Mouse (Mus musculus): ENCODE measurements around the gene Spag6l. TPM values are rescaled to one million over a fixed set of nuclear protein-coding genes. Genes with fewer than 3 reads are reported as not detected.

Spag6l gene
- not detected in 2 replicates for polyA plus RNA-seq (2015; fragmentation: Nextera tagmentation; extraction: Ambion mirVana)

DNA sequence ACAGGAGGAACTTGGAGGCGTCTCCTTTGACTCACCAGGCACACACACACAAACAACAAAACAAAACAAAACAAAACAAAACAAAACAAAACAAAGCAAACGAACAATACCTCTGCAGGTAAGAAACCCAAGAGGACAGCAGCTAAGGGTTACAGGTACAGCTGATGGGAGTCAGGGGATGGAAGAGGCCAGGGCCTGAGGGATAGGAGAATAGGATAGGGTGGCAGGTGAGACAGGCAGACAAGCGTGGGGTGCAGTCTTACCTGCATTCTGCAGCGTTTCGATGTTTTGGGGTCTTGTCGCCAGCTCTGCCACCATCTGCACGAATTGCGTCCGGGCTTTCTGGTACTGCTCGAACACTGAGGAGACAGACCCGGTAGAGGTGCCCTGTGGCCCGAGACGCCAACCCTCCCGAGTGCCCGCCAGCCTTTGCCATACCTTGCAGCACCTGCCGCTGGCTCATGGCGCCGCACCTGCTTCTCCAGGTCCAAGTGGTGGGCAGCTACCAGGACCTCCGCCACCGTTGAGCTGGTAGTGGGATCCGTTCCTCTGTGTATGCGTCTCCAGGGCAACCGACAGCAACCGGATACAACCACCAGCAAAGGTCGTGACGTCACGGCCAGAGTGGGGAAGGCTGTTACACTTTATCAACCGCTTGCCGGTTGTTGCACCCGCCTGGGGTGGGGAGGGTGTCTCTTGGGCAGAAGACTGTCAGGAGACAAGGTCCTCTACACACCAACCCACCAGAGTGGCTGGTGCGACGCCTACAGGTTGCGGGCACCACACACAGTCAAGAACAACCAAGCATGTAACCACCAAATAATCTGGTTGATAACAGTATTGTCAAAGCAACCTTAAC is at the start of gene Spag6l:
TSS of gene Spag6l (minus strand) at position 700 of the 859 bp plus-strand sequence.
- Histone ChIP-seq H3K4me2 (ENCODE audit: low read depth, low read length) (peak within 1 kb of the TSS; percentile 81), H3K27ac (ENCODE audit: low read length) (no peak within 1 kb of the TSS), H3K36me3 (ENCODE audit: control insufficient read depth, insufficient read depth) (no peaks in the 10 kb centered on the region), H3K9ac (ENCODE audit: low read depth, low read length) (no peak within 1 kb of the TSS), H3K4me1 (ENCODE audit: control insufficient read depth, low read depth, low read length) (peaks cover 7% of the 10 kb centered on the region), H3K9me3 (replicated peaks; ENCODE audit: control insufficient read depth, low read length) (no peaks in the 10 kb centered on the region), H3K4me3 (ENCODE audit: low read depth, low read length) (peak within 1 kb of the TSS; percentile 55), H3K27me3 (ENCODE audit: control insufficient read depth, insufficient read depth, low read depth, low read length) (no peaks in the 10 kb centered on the region)
- 4% methylated on average over 33 of the region's 33 CpGs for WGBS (ENCODE audit: insufficient replicate concordance)
- ATAC-seq (ENCODE audit: low read depth) = peak; percentile 61

DNA sequence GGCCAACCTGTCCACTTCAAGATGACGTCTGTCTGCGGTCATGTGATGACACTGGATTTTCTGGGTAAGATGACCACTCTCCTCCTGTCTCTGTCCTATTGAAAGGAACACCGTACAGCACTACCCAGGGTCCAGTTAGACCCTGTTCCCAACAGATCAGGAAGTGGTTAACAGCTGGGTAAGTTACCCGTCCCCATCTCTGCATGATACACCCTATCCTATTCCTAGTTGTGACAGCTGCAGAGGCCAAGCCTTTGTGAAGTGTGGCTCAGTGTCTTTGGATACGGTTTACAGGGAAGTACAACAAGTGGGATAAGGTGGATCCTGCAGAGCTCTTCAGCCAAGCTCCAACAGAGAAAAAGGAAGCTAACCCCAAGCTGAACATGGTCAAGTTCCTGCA is 49.8 kb upstream of the Spag6l start:
- H3K27ac ChIP-seq (ENCODE audit: low read length) = no peak overlapping the region
- no peaks in the 10 kb centered on the region for H3K4me1 ChIP-seq (ENCODE audit: control insufficient read depth, low read depth, low read length)
- no peaks in the 10 kb centered on the region for H3K9me3 ChIP-seq (replicated peaks; ENCODE audit: control insufficient read depth, low read length)
- no peak overlapping the region for H3K9ac ChIP-seq (ENCODE audit: low read depth, low read length)
- 69% methylated on average over 5 of the region's 5 CpGs for WGBS (ENCODE audit: insufficient replicate concordance)
- H3K27me3 ChIP-seq (ENCODE audit: control insufficient read depth, insufficient read depth, low read depth, low read length) = no peaks in the 10 kb centered on the region
- H3K4me2 ChIP-seq (ENCODE audit: low read depth, low read length) = no peak overlapping the region
- H3K36me3 ChIP-seq (ENCODE audit: control insufficient read depth, insufficient read depth) = peaks cover 40% of the 10 kb centered on the region
- no peak for ATAC-seq (ENCODE audit: low read depth)
- H3K4me3 ChIP-seq (ENCODE audit: low read depth, low read length) = no peak overlapping the region

DNA sequence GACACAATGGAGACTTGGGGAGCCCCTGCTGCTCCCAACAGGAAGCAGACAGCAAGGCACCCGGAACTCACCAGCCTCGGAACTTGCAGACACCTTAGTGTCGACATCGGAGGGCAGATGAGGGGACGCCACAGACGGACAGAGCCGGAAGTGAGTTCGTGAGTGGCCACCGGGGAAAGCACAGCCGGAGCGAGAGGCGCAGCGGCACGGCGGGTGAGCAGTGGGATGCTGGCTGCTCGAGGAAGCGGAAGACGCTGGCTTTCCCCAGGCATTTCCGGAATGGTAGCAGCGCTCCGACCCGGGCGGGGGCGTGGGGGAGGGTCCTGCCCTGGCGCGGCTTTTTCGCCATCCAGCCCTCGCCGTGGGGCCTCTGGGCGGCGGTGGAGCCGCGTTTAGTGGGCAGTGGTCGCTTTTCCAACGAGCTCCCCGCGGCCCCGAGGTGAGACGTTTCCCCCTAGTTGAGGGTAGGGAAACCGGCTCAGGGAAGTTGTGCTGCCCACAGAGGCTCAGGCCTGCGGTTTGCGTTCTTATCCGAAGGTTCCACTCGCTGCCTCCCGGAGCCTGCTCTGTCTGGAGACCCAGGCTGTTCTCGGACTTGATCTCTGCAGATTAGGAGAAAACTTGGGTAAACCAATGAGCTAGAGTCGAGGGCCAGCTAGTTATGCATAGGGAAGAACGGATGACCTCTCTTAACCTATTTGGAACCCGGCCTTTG is 41.5 kb upstream of the Spag6l start, which contains the start of the genes Top3b and Vpreb1:
TSS of gene Top3b (plus strand) at position 120 of the 715 bp plus-strand sequence.
TSS of gene Vpreb1 (minus strand) at position 227 of the 715 bp plus-strand sequence.
- Histone ChIP-seq H3K4me1 (ENCODE audit: control insufficient read depth, low read depth, low read length) (peaks cover 9% of the 10 kb centered on the region), H3K27ac (ENCODE audit: low read length) (peak within 1 kb of the TSS; percentile 89), H3K4me2 (ENCODE audit: low read depth, low read length) (peak within 1 kb of the TSS; percentile 67), H3K9ac (ENCODE audit: low read depth, low read length) (peak within 1 kb of the TSS; percentile 88), H3K4me3 (ENCODE audit: low read depth, low read length) (peak within 1 kb of the TSS; percentile 83), H3K9me3 (replicated peaks; ENCODE audit: control insufficient read depth, low read length) (no peaks in the 10 kb centered on the region), H3K36me3 (ENCODE audit: control insufficient read depth, insufficient read depth) (peaks cover 5% of the 10 kb centered on the region; the same call in 1 of the 2 replicates), H3K27me3 (ENCODE audit: control insufficient read depth, insufficient read depth, low read depth, low read length) (no peaks in the 10 kb centered on the region)
- ATAC-seq (ENCODE audit: low read depth) = peak; percentile 96
- WGBS (ENCODE audit: insufficient replicate concordance) = under 1% methylated on average over 44 of the region's 49 CpGs

DNA sequence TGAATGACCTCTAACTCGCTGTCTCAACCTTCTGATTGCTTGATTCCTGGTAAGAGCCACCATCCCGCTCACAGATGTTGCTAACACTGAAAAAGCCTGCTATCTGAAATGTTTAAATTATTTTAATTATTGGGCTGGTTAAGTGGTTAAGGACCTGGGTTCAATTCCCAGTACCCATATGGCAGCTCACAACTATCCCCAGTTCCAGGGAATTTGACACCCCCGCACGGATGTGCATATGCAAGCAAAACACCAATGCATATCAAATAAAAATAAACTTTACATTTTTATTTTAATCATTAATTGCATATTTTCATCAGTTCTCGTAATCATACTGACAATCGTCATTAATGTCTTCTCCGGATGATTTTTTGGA is 41.0 kb upstream of the Spag6l start:
- peak overlapping the region; percentile 67 for H3K4me2 ChIP-seq (ENCODE audit: low read depth, low read length)
- 35% methylated on average over 7 of the region's 7 CpGs for WGBS (ENCODE audit: insufficient replicate concordance)
- H3K27ac ChIP-seq (ENCODE audit: low read length) = no peak overlapping the region; the same call in 1 of the 2 replicates
- peak overlapping the region; percentile 83 for H3K4me3 ChIP-seq (ENCODE audit: low read depth, low read length)
- peaks cover 2% of the 10 kb centered on the region; the same call in 1 of the 2 replicates for H3K36me3 ChIP-seq (ENCODE audit: control insufficient read depth, insufficient read depth)
- no peaks in the 10 kb centered on the region for H3K9me3 ChIP-seq (replicated peaks; ENCODE audit: control insufficient read depth, low read length)
- peak overlapping the region; percentile 88 for H3K9ac ChIP-seq (ENCODE audit: low read depth, low read length)
- H3K27me3 ChIP-seq (ENCODE audit: control insufficient read depth, insufficient read depth, low read depth, low read length) = no peaks in the 10 kb centered on the region
- no peak for ATAC-seq (ENCODE audit: low read depth)
- peaks cover 9% of the 10 kb centered on the region for H3K4me1 ChIP-seq (ENCODE audit: control insufficient read depth, low read depth, low read length)

- 27% methylated on average over 4 of the region's 5 CpGs for WGBS (ENCODE audit: insufficient replicate concordance)
- H3K27ac ChIP-seq (ENCODE audit: low read length) = peak overlapping the region; percentile 34; the same call in 1 of the 2 replicates
Measured at GRCm38 (mm10) chr16:16865696-16866561, 36.7 kb upstream of the Spag6l start.

DNA sequence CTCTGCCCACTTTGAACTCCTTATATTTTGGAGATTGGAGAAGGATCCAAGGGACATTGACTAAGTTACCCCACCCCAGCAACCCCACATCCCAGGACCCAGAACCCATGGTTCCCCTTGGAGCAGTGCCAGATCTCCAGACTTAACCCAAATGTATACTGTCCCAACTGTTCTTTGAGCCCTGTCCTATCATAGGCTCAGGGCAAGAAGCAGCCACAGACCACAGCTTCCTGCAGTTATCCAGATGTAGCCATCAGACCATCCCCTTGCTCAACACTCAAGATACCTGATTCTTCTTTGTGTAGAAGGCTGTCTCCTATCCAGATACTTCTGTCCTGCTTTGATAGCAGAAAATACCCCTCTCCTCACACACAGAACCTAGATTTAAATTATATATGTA is 36.0 kb upstream of the Spag6l start:
- Histone ChIP-seq H3K9ac (ENCODE audit: low read depth, low read length) (no peak overlapping the region), H3K27ac (ENCODE audit: low read length) (no peak overlapping the region), H3K9me3 (replicated peaks; ENCODE audit: control insufficient read depth, low read length) (no peaks in the 10 kb centered on the region), H3K4me1 (ENCODE audit: control insufficient read depth, low read depth, low read length) (peaks cover 1% of the 10 kb centered on the region), H3K36me3 (ENCODE audit: control insufficient read depth, insufficient read depth) (no peaks in the 10 kb centered on the region), H3K4me2 (ENCODE audit: low read depth, low read length) (no peak overlapping the region), H3K27me3 (ENCODE audit: control insufficient read depth, insufficient read depth, low read depth, low read length) (no peaks in the 10 kb centered on the region), H3K4me3 (ENCODE audit: low read depth, low read length) (no peak overlapping the region)
- 0 out of 2 replicates have a peak, but pooled peaks have one; percentile 48 for ATAC-seq (ENCODE audit: low read depth)

More at GRCm38 (mm10) chr16:16865696-16866561, 36.7 kb upstream of the Spag6l start:
- H3K9ac ChIP-seq (ENCODE audit: low read depth, low read length) = no peak overlapping the region
- H3K4me3 ChIP-seq (ENCODE audit: low read depth, low read length) = no peak overlapping the region
- no peak overlapping the region for H3K4me2 ChIP-seq (ENCODE audit: low read depth, low read length)
- no peak for ATAC-seq (ENCODE audit: low read depth)
- peaks cover 2% of the 10 kb centered on the region for H3K4me1 ChIP-seq (ENCODE audit: control insufficient read depth, low read depth, low read length)
- no peaks in the 10 kb centered on the region for H3K27me3 ChIP-seq (ENCODE audit: control insufficient read depth, insufficient read depth, low read depth, low read length)
- H3K36me3 ChIP-seq (ENCODE audit: control insufficient read depth, insufficient read depth) = no peaks in the 10 kb centered on the region
- H3K9me3 ChIP-seq (replicated peaks; ENCODE audit: control insufficient read depth, low read length) = no peaks in the 10 kb centered on the region

GRCm38 (mm10) chr16:16863978-16864377 is 34.7 kb upstream of the Spag6l start, which contains the start of gene Igll1:
TSS of gene Igll1 (minus strand) at chr16:16863985.
- H3K27ac ChIP-seq (ENCODE audit: low read length) = no peak within 1 kb of the TSS
- H3K36me3 ChIP-seq (ENCODE audit: control insufficient read depth, insufficient read depth) = no peaks in the 10 kb centered on the region
- no peak within 1 kb of the TSS for H3K9ac ChIP-seq (ENCODE audit: low read depth, low read length)
- WGBS (ENCODE audit: insufficient replicate concordance) = 50% methylated on average over 2 of the region's 2 CpGs
- no peak within 1 kb of the TSS for H3K4me2 ChIP-seq (ENCODE audit: low read depth, low read length)
- ATAC-seq (ENCODE audit: low read depth) = 0 out of 2 replicates have a peak, but pooled peaks have one; percentile 11
- H3K27me3 ChIP-seq (ENCODE audit: control insufficient read depth, insufficient read depth, low read depth, low read length) = no peaks in the 10 kb centered on the region
- H3K4me1 ChIP-seq (ENCODE audit: control insufficient read depth, low read depth, low read length) = no peaks in the 10 kb centered on the region
- no peak within 1 kb of the TSS for H3K4me3 ChIP-seq (ENCODE audit: low read depth, low read length)
- H3K9me3 ChIP-seq (replicated peaks; ENCODE audit: control insufficient read depth, low read length) = no peaks in the 10 kb centered on the region

DNA sequence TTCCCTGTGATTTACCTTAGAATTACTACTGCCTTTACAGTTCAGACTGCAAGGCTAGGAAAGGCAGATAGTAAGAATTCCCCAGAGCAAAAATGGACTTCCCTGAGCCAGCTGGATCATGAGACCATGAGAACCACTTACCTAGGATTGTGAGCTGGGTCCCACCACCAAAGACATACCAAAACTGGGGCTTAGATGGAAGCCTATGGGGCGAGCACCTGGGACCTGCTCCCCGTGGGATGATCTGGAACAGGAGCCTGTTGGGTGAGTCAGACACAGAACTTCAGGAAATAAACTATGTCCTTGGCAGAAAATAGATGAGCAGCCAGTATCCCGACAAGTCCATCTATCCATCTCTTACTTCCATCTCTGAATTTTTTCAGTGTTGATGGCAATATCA is 33.0 kb upstream of the Spag6l start:
- no peak for ATAC-seq (ENCODE audit: low read depth)
- H3K4me1 ChIP-seq (ENCODE audit: control insufficient read depth, low read depth, low read length) = no peaks in the 10 kb centered on the region
- H3K27me3 ChIP-seq (ENCODE audit: control insufficient read depth, insufficient read depth, low read depth, low read length) = no peaks in the 10 kb centered on the region
- 61% methylated on average over 3 of the region's 3 CpGs for WGBS (ENCODE audit: insufficient replicate concordance)
- H3K9me3 ChIP-seq (replicated peaks; ENCODE audit: control insufficient read depth, low read length) = no peaks in the 10 kb centered on the region
- H3K4me2 ChIP-seq (ENCODE audit: low read depth, low read length) = no peak overlapping the region
- H3K27ac ChIP-seq (ENCODE audit: low read length) = no peak overlapping the region
- no peaks in the 10 kb centered on the region for H3K36me3 ChIP-seq (ENCODE audit: control insufficient read depth, insufficient read depth)
- H3K9ac ChIP-seq (ENCODE audit: low read depth, low read length) = no peak overlapping the region
- H3K4me3 ChIP-seq (ENCODE audit: low read depth, low read length) = no peak overlapping the region
